Mouse (Mus musculus): Measurements from ENCODE around the gene Fpr-rs4.
A peak's percentile ranks its signal among the peaks of the same experiment; 100 is the strongest.
"Not testable (repeated sequence)": the region's sequence is repeated elsewhere in the genome, so short reads cannot be mapped to it uniquely, and the experiment has no call there.

The Fpr-rs4 gene

DNA sequence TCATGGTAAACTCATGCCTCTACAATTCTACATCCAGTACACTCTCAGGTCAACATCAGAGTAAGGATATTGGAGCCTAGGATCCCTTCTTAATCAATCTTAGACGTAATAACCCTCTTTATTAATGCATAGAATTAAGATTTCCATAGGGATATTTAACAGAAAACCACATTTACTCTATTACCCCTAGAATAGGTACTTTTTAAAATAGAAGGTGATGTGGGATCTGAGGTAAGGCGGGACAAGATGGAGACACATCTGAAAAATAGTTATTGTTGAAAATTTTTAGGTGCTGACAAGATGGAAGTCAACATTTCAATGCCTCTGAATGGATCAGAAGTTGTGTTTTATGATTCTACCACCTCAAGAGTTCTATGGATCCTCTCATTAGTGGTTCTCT is at the start of gene Fpr-rs4:
Gene Fpr-rs4 (plus strand): TSS at position 301 of the 400 bp plus-strand sequence.
- DNase-seq = no peak

DNA sequence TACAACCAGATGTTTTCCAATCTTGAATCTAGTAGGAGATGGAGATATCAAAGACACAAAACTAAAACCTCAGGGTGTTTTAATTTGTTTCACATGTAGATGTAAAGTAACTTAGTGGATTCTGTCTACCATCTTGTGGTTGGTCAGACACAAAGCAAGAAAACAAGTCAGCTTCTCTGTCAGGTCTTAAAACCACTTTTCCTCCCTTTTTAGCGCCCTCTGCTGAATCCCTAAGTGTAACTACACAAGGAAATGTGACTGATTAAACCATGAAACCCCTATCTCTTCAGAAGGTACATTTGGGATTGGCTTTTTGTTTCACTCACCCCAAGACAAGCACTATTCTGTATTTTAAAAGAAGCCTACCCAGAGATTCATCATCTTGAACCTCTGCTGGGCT is 48.1 kb upstream of the Fpr-rs4 start:
- peak; percentile 2 for DNase-seq

DNA sequence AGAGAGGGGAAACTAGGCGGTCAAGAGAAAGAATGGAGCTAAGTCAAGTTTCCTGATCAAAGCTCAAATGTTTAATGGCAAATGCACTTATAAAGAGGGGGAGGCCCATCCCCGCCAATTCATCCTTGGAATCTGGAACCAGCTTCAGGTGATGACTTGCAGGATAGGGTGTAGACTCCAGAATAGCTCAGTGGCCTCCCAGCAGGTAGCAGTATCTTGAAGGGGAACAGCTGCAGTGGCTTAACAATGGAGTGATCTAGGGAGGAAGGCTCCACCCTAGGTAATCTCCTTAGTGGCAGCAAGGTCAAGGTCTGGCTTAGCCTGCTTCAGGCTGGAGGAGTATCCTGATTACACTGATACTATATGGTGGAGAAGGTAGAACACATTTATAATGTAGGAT is 40.3 kb upstream of the Fpr-rs4 start:
- DNase-seq = not testable (repeated sequence)

DNA sequence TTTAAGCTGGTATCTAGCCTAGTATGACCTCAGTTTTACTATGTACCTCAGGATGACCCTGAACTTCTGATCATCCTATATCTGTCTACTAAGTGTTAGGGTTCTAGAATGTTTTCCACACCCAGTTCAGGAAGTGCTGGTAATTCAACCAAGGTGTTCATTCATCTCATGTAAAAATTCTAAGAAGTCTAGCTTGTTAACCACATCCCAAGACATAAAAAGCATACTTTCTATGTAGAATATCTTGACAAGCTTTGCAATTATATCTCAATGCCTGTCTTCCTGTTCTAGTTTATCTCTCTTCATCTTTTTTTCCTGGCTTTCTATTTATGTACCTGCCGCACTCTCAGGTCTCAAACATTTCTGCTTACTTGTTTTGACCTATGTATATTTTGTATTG is 16.8 kb upstream of the Fpr-rs4 start:
- no peak for DNase-seq

DNA sequence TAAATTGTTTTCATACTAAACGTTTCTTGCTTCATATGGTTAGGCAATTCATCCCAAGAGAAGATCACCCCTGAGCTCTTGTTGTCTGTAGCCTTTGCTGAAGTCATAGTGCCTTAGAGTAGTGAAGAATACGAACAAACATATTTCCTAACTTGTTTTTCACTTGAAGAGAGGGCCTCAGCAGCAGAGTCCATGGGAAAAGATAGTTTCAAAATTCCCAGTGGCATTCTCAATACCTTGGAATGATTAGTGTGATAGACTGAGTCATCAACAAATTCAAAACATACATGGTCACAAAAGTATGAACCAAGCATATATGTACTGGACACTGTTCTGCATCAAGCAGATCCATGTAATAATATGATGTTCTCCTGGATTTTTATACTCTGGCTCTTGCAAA is 27.6 kb downstream of the Fpr-rs4 start, which contains the start of gene Vmn2r124:
Gene Vmn2r124 (plus strand): TSS at position 301 of the 400 bp plus-strand sequence.
- no peak for DNase-seq

Data from lung, postnatal 36 days (tissue).